Mouse (Mus musculus): ENCODE measurements at regions not wholly inside any gene's neighbourhood (a gene's known extent, or its start where the extent isn't known, plus 50 kb on each side); places are given as distances from the start of the nearest gene placed in this dataset.

- DNase-seq (ENCODE audit: low spot score), result no peak
Observed at GRCm38 (mm10) chr16:9255351-9255750, 425.5 kb downstream of the 1810013L24Rik start.

DNA sequence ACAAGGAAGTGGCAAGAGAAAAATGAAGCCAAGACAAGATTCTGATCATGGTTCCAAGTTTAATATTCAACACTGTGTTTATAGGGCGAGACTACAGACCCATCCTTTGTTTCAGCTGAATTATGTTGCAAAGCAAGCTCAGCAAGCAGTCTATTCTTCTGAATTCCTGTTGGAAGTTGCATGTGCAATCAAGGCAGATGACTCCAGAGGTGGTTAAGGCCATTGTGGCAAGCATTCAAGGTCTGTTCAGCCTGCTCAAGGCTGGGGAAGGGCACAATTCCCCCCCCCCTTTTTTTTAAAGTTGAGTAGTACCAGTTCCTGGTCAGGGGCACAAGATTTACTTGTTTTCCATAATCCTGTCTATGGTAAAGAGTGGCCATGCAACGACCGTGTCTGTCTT, 431.1 kb downstream of the 1810013L24Rik start:
- DNase-seq (ENCODE audit: low spot score), result no peak

GRCm38 (mm10) chr16:9264554-9265145, 434.8 kb downstream of the 1810013L24Rik start:
- DNase-seq (ENCODE audit: low spot score), result no peak

- no peak for DNase-seq (ENCODE audit: low spot score)
Observed at GRCm38 (mm10) chr16:9267204-9267603, 437.3 kb downstream of the 1810013L24Rik start.

GRCm38 (mm10) chr16:9270099-9270498, 440.2 kb downstream of the 1810013L24Rik start:
- DNase-seq (ENCODE audit: low spot score), result no peak

DNA sequence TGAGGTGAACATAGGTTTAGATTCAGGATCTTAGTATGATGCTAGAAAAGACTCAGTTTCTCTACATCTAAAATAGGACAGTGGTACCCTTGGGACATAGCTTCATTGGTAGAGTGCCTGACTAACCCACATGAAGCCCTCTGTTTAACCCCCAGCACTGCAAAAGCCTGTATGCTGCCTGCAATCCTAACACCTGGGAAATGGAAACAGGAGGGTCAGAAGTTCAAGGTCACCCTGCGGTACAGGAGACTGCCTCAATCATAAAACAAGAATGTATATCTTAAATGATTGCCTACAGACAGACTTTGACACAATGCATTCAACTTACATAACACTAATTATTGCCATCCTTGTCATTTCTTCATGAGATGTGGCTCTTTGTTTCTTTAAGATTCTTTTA, 440.8 kb downstream of the 1810013L24Rik start:
- DNase-seq (ENCODE audit: low spot score), result no peak

DNA sequence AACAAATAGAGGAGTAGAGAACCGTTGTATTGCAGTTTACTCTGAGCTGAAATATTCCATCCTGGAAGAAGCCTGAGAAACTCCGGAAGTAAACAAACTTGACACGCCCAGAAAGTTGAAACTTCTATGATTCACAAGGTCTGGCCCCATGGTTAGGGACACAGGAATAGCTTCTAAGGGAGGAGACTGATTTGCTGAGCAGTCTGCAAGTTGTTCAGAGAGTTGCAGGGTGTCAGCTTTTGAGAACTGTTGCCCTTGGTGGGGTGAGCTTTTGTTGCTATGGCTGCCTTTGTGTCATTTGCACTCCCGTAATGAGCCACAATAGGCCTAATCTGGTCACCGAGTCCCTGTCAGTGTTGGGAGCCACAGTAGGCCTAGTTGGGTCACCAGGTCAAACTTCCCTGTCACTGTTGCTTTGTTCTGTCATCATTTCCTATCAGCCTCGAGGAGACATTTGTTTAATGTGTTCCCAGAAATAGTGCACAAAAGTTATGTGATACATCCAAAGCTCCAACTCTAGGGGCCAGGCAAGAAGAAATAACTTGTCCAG, 443.9 kb downstream of the 1810013L24Rik start:
- no peak for DNase-seq (ENCODE audit: low spot score)

DNA sequence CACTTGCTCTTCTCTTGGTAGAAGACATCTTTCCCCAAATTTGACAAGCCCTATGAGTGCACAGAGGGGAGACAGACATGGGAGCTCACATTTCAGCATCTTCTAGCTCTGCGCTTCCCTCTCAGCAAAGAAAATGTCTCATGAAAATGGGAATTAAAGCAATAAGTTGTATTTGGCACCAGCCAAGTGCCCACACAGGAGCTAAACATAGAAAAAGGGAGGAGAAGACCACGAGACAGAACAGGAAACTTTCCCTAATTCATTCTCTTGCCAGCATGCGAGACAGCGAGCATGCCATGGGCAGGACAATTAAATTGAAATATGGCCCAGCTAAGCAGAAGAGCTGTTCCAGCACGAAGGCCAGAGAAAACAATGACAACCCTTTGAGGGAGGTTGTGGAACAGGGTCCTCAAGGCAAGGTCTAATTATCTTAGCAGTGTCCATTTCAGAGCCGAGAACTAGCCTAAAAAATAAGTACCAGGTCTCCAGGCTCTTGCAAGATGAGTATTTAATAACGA, 444.7 kb downstream of the 1810013L24Rik start:
- no peak for DNase-seq (ENCODE audit: low spot score)

DNA sequence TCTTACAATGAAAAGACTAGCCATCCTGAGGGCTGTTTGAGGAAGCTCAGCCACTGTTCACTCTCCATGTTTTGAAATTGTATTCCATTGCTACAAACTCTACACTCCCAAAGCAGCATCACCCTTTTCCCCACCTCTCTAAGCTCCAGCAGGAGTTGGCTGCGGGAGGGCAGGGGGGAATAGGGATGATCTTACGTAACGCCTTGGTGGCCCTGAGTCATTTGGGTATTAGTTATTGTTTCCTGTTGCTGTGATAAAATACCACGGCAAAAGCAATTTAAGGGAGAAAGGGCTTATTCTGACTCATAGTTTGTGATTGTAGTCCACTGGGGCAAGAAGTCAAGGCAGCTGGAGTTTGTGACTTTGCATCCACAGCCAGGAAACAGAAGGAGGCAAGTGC, 445.5 kb downstream of the 1810013L24Rik start:
- DNase-seq (ENCODE audit: low spot score), result no peak

DNA sequence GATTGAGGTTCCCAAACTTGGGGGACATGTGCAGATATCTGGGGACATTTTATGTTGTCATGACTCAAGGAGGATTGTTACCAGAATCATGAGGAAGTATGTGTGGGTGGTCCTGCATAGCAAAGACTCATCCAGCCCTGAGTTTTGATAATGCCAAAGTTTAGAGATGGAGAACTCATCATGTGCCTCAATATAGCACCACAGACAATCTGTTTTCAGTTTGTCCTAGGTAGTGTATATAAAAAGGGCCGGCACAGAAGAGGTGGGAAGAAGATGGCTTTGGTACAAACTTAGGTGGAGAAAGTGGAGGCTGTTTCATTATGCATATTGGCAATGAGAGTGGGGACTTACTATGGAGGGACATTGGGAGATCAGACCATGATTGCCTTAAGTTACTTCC, 447.2 kb downstream of the 1810013L24Rik start:
- DNase-seq (ENCODE audit: low spot score), result no peak

GRCm38 (mm10) chr16:9279726-9280125, 449.8 kb downstream of the 1810013L24Rik start:
- DNase-seq (ENCODE audit: low spot score), result no peak

GRCm38 (mm10) chr16:9280431-9280830, 450.5 kb downstream of the 1810013L24Rik start:
- DNase-seq (ENCODE audit: low spot score), result no peak

DNA sequence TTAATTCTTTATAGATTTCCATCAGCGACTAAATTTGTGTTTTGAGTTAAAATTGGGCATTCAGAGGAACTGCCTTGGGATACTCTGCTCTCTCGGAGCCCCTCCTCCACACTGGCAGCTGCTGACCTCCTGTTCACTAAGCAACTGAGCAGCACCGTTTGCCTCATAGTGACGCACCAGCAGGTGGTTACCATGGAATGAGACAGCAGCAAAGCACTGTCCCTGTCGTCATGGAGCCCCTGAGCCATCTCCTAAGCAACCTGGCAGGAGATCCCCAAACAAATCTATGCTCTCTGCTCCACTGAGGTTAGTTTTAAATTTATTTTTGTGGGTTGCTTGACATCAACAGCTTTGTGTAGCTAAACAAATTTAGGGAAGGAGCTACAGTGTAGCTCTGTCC, 451.0 kb downstream of the 1810013L24Rik start:
- no peak for DNase-seq (ENCODE audit: low spot score)

DNA sequence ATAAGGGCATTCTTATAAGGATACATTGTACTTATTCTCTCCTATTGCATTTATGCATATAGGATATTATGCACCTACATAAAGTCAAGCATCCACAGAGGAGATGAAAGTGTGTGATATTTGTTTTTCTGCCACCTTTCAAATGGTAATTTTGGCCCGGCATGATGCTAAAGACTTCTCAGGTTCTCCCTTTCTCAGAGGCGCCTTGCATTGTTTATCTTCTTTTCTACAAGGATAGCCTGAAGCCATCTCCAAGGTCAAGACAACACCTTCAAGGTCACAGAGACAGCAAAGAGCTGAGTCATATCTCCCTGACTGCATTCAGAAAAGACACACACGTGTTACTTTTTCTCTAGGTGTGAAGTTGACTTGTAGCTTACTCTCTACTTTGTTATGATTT, 454.5 kb downstream of the 1810013L24Rik start:
- DNase-seq (ENCODE audit: low spot score), result no peak

GRCm38 (mm10) chr16:9285921-9286320, 456.0 kb downstream of the 1810013L24Rik start:
- DNase-seq (ENCODE audit: low spot score), result no peak

DNA sequence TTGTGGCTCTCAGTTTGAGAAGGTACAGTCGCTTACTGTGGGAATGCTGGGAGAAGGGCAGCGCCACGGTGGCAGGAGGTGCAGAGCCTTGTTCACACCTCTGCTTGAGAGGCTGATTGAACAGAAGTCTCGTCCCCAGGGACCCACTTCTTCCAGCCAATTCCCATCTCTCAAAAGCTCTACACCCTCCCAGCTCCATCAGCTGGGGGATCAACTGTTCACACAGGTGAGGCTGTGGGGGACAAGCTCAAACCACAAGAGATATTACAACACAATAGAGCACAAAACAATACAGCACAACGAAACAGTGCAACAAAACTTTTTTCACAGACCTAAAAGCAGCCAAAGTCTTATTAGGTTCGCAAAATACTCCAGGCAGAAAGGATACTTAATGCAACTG, 457.7 kb downstream of the 1810013L24Rik start:
- no peak for DNase-seq (ENCODE audit: low spot score)

- no peak for DNase-seq (ENCODE audit: low spot score)
Observed at GRCm38 (mm10) chr16:9291356-9292020, 461.6 kb downstream of the 1810013L24Rik start.

GRCm38 (mm10) chr16:9303134-9303533, 473.2 kb downstream of the 1810013L24Rik start:
- DNase-seq (ENCODE audit: low spot score), result no peak

DNA sequence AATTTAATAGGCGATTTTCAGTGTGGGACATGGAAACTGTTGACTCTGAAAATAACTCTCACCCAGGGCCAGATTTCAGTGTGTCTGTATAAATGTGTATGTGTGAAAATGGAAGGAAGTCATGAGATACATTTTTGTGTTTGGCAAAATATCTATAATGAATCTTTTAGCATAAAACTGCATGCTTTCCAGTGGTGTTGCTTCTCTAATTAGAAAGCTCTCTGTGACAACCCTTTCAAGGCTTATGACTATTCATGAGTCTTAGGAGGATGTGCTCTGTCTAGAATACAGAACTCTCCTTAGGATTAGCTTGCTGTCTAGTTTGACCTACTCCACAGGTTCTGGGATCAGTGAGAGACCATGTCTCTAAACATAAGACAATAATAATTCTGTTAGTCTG, 474.2 kb downstream of the 1810013L24Rik start:
- DNase-seq (ENCODE audit: low spot score), result no peak

- no peak for DNase-seq (ENCODE audit: low spot score)
Observed at GRCm38 (mm10) chr16:9310744-9311143, 480.8 kb downstream of the 1810013L24Rik start.

- no peak for DNase-seq (ENCODE audit: low spot score)
Observed at GRCm38 (mm10) chr16:9335626-9336025, 505.7 kb downstream of the 1810013L24Rik start.

GRCm38 (mm10) chr16:9336063-9336462, 506.2 kb downstream of the 1810013L24Rik start:
- DNase-seq (ENCODE audit: low spot score), result no peak

- no peak for DNase-seq (ENCODE audit: low spot score)
Observed at GRCm38 (mm10) chr16:9339456-9339855, 509.6 kb downstream of the 1810013L24Rik start.
